Mouse (Mus musculus) cerebellum, postnatal 14 days (tissue): Measurements from ENCODE around the gene Lrpprc.
A peak's percentile ranks its signal among the peaks of the same experiment; 100 is the strongest.

Source experiments
- DNase-seq, 2 experiments: peaks; one replicate each; pipeline ENCODE4 v3.0.0; 2021; ENCODE audit warnings: mixed read lengths in 2 of 2

The Lrpprc gene

DNA sequence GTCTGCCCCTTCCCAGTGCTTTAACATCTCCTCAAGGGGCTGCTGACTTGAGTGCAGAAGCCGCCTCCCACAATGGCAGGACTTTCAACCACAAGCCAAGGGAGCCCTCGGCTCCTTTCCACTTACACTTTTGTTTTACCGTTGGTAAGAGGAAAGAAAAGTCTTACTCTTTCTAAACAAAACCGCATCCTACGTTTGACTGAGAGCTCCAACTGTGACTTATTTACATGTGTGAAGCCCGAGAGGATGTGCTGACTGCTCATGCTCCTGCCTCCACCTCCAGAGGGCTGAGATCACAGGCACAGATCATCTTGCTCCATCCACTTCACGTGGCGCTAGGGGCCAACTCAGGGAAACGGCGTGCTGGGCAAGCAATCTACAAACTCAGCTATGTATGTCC, 32.2 kb downstream of the Lrpprc start:
- no peak for DNase-seq

- peak; percentile 41 to 43 for DNase-seq
These were observed 34.5 kb downstream of the Lrpprc start for GRCm38 (mm10) chr17:84756090-84756489.

DNA sequence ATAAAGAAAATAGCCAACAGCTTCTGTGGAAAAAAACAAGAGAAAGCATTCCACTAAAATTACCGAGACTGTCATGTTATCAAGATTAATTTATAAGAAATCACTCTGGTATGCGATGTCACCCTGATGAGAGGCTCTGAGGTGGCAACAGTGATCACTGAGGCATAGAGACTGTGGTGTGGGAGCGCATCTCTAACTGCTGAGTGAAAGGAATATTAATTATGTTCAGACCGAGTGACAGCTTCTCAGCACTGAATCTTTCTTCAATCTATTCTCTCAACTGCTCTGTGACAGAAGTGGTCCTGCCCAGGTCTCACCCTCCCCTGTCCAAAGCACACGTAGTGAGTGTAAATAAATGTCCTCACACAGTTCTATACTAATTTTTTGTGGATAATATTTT, 37.1 kb downstream of the Lrpprc start:
- DNase-seq, result no peak

- DNase-seq, result no peak
These were observed 38.3 kb downstream of the Lrpprc start for GRCm38 (mm10) chr17:84752286-84752685.

GRCm38 (mm10) chr17:84751630-84752191, 38.9 kb downstream of the Lrpprc start:
- DNase-seq, result no peak

- DNase-seq, result no peak
These were observed 40.5 kb downstream of the Lrpprc start for GRCm38 (mm10) chr17:84750130-84750529.

GRCm38 (mm10) chr17:84749297-84749696, 41.3 kb downstream of the Lrpprc start:
- no peak for DNase-seq

DNA sequence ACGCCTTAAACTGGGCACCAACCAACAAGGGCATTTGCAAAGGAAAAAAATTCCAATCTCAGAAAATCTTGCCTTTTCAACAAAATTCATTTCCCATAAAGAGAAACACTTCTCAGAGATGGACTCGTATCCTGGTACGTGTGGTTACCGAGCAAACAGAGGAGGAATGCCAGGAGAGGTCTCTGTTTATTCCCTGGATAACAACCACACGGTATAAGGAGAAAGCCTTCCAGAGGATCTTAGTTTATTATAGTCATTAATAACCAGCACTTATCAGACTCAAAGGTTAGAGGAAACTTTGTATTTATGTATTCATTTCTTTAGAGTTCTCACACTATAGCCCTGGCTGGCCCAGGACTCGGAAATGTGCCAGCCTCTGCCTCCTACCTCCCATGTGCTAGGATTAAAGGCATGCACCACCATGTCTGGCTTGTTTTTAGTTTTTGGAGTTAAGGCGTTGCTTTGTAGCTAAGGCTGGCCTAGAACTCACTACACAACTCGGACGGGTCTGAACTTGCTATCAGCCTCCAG, 42.4 kb downstream of the Lrpprc start:
- no peak for DNase-seq

DNA sequence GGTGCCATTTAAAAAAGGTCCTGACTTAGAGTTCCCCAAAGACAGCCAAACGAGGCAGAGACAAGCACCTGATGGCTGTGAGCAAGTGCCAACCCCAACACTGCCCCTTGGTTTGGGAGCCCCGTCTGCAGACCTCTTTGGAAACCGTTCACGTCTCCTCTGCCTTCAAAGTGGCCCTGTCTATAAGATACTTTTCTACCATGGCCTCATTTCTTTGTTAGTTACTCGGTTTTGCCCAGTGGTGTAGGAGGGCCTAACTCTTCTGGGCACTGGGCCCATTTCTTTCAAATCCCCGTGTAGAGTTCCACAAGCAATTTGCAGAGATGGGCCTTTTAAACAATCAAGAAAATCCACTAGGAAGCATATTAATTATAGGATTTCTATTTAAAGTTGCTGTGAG, 43.4 kb downstream of the Lrpprc start:
- no peak for DNase-seq

DNA sequence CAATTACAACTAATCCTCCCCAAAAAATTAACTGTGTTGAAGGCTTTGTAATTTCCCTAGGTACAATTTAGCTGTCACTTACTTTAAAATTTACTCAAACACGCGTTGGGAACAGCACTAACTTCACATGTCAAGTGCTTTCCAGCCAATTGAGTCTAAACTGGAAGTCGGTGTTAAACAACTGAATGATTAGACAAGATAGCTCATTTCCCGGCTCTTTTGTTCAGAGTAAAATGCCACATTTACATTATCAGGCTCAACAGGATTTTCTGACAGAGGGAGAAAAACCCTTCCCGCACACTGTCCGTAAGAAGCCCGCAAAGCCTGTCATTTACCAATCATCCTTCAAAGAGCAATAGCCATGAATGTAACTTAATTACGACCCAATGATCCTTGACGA, 45.6 kb downstream of the Lrpprc start:
- DNase-seq, result no peak

GRCm38 (mm10) chr17:84744256-84744655, 46.3 kb downstream of the Lrpprc start:
- DNase-seq, result no peak

DNA sequence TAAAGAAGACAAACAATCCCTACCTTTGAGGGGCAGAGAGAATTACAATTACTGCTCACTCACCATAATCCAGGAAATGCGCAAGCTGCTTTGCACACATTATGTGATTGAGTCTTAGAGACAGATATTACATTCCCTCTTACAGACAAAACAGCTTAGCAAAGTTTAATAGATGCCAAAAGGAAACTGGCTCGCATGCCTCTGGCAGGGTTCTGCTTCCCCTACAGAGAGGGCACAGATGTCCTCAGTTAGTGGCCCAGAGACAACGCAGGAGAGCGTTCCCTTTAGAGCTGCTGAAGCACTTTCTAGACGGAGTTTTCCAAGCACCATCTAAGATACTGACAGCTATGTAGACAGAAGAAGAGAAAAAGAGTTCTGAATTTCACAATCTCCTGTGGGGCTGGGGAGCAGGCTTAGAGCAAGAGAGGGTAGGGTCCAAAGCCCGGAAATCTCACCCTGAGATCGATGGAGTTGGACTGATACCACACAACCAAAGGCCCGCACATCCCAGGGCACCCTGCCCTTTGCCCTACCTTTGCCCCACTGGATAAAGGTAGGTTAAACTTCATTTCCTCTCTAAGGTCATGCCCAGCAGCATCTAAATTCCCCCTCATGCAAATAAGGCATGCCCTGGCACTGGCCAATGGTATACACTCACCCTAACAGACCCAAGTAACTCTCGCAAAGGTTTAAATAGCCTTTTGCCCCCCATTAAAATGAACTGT, 52.4 kb downstream of the Lrpprc start:
- DNase-seq, result peak in 1 of 2 experiments; percentile 53

- DNase-seq, result no peak
These were observed 53.9 kb downstream of the Lrpprc start for GRCm38 (mm10) chr17:84736719-84737118.

DNA sequence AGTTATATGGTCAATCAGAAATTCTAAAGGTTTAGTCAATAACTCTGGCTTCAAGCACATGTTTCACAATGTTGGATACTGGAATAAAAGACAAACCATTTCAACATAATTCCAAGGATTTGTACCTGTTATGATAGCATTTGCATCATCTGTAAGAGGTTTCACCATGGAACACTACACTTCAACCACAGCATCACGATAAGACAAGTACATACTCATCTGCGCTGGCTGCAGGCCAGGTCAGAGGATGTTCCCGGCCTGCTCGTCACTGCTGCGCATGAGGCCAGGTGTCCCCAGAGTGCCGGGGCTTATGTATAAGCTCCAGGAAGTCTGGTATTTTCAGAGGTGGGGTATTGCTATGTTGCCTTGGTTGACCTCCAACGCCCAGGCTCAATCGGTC, 58.0 kb downstream of the Lrpprc start:
- DNase-seq, result no peak

GRCm38 (mm10) chr17:84731361-84731760, 59.2 kb downstream of the Lrpprc start:
- DNase-seq, result no peak

GRCm38 (mm10) chr17:84729140-84729539, 61.4 kb downstream of the Lrpprc start:
- DNase-seq, result no peak

GRCm38 (mm10) chr17:84728201-84728911, 62.2 kb downstream of the Lrpprc start:
- no peak for DNase-seq

DNA sequence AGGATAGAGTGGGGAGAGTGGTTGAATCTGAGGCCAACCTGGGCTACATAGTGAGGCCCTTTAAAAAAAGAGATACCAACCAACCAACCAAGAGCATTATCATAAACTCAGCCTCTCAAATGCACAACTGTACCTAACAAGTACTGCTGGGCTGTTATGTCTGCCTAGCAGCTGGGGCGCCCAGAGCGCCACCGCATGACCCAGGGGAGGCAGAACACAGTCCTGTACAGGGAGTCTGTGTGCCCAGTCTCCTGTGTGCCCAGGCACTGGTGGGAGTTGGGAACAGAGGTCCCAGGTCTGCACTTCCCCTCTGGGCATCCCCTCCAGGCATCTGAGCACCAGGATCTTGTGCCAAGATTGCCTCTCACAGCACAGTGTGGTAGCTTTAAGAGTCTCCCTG, 65.4 kb downstream of the Lrpprc start:
- no peak for DNase-seq

- no peak for DNase-seq
These were observed 66.6 kb downstream of the Lrpprc start for GRCm38 (mm10) chr17:84724028-84724427.

- no peak for DNase-seq
These were observed 71.5 kb downstream of the Lrpprc start for GRCm38 (mm10) chr17:84719105-84719504.

DNA sequence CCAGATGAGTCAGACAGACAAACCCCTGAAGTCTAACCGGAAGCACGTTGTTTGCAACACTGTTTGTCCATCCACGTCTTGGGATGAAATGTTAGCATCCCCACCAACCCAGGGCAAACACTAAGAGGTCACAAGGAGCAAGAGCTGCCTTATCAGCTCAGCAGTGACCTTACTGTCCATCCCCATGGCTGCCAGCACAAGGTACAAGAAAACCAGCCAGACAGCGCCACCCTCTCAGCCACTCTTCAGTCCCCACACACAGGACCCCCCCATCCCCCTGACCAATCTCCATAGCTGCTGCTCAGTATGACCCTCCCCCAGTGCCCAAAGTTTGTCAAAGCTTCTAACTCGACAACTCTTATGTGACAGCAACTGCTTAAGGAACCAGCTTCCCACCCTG, 73.2 kb downstream of the Lrpprc start:
- DNase-seq, result no peak

GRCm38 (mm10) chr17:84716252-84716872, 74.2 kb downstream of the Lrpprc start:
- DNase-seq, result no peak

GRCm38 (mm10) chr17:84714930-84715329, 75.7 kb downstream of the Lrpprc start:
- no peak for DNase-seq
